Mouse (Mus musculus): ENCODE results near the gene Zfp599. TPM values are rescaled to one million over a fixed set of nuclear protein-coding genes. Genes with fewer than 3 reads are reported as not detected.

Gene Zfp599
- polyA plus RNA-seq, 1 experiment = 0.02 TPM

- Histone ChIP-seq H3K4me1 (ENCODE audit: control insufficient read depth, insufficient read depth, low read length) (no peaks in the 10 kb centered on the region), H3K36me3 (ENCODE audit: control insufficient read depth, insufficient read depth, low read length) (no peaks in the 10 kb centered on the region), H3K27ac (ENCODE audit: control insufficient read depth, insufficient read depth, low read depth, low read length) (no peak overlapping the region), H3K4me3 (ENCODE audit: control insufficient read depth, low read depth, low read length) (no peak overlapping the region), H3K27me3 (ENCODE audit: control insufficient read depth, insufficient read depth, low read length) (no peaks in the 10 kb centered on the region)
- TF ChIP-seq POLR2A (IDR thresholded peaks at IDR 0.05; ENCODE audit: control insufficient read depth, low read depth, low read length) (no peak), CTCF (IDR thresholded peaks at IDR 0.05; ENCODE audit: control insufficient read depth, insufficient read depth, insufficient replicate concordance, low read depth, low read length) (no peak)
These were observed 41.7 kb downstream of the Zfp599 start for GRCm38 (mm10) chr9:22217858-22218493.

- Histone ChIP-seq H3K27me3 (ENCODE audit: control insufficient read depth, insufficient read depth, low read length) (no peaks in the 10 kb centered on the region), H3K27ac (ENCODE audit: control insufficient read depth, insufficient read depth, low read depth, low read length) (no peak overlapping the region), H3K36me3 (ENCODE audit: control insufficient read depth, insufficient read depth, low read length) (no peaks in the 10 kb centered on the region), H3K4me1 (ENCODE audit: control insufficient read depth, insufficient read depth, low read length) (no peaks in the 10 kb centered on the region), H3K4me3 (ENCODE audit: control insufficient read depth, low read depth, low read length) (no peak overlapping the region)
- TF ChIP-seq POLR2A (IDR thresholded peaks at IDR 0.05; ENCODE audit: control insufficient read depth, low read depth, low read length) (no peak), CTCF (IDR thresholded peaks at IDR 0.05; ENCODE audit: control insufficient read depth, insufficient read depth, insufficient replicate concordance, low read depth, low read length) (no peak)
These were observed 43.0 kb downstream of the Zfp599 start for GRCm38 (mm10) chr9:22216705-22217104.

- Histone ChIP-seq H3K4me1 (ENCODE audit: control insufficient read depth, insufficient read depth, low read length) (no peaks in the 10 kb centered on the region), H3K4me3 (ENCODE audit: control insufficient read depth, low read depth, low read length) (no peak overlapping the region), H3K27ac (ENCODE audit: control insufficient read depth, insufficient read depth, low read depth, low read length) (no peak overlapping the region), H3K36me3 (ENCODE audit: control insufficient read depth, insufficient read depth, low read length) (no peaks in the 10 kb centered on the region), H3K27me3 (ENCODE audit: control insufficient read depth, insufficient read depth, low read length) (no peaks in the 10 kb centered on the region)
- no peak for TF ChIP-seq CTCF (IDR thresholded peaks at IDR 0.05; ENCODE audit: control insufficient read depth, insufficient read depth, insufficient replicate concordance, low read depth, low read length)
- no peak for TF ChIP-seq POLR2A (IDR thresholded peaks at IDR 0.05; ENCODE audit: control insufficient read depth, low read depth, low read length)
These were observed 45.1 kb downstream of the Zfp599 start for GRCm38 (mm10) chr9:22214549-22214948.

GRCm38 (mm10) chr9:22213785-22214194, 45.9 kb downstream of the Zfp599 start:
- Histone ChIP-seq H3K4me1 (ENCODE audit: control insufficient read depth, insufficient read depth, low read length) (no peaks in the 10 kb centered on the region), H3K4me3 (ENCODE audit: control insufficient read depth, low read depth, low read length) (no peak overlapping the region), H3K27ac (ENCODE audit: control insufficient read depth, insufficient read depth, low read depth, low read length) (no peak overlapping the region; the same call in 1 of the 2 replicates), H3K27me3 (ENCODE audit: control insufficient read depth, insufficient read depth, low read length) (no peaks in the 10 kb centered on the region), H3K36me3 (ENCODE audit: control insufficient read depth, insufficient read depth, low read length) (no peaks in the 10 kb centered on the region)
- no peak for TF ChIP-seq CTCF (IDR thresholded peaks at IDR 0.05; ENCODE audit: control insufficient read depth, insufficient read depth, insufficient replicate concordance, low read depth, low read length)
- TF ChIP-seq POLR2A (IDR thresholded peaks at IDR 0.05; ENCODE audit: control insufficient read depth, low read depth, low read length) = no peak

Other genes with a start within 250 kb of the Zfp599 start
- 1.8 and 1.9 TPM in 2 replicates for gene Elavl3, start 207.9 kb downstream of the Zfp599 start, polyA plus RNA-seq (2012; rRNA removed)
- not detected in 2 replicates for gene Gm49318, start 188.6 kb downstream of the Zfp599 start, polyA plus RNA-seq (2012; rRNA removed)
- gene Zfp653, start 188.5 kb downstream of the Zfp599 start, polyA plus RNA-seq (2012; rRNA removed) = 43.1 and 44.9 TPM in 2 replicates
- 71.6 and 72.6 TPM in 2 replicates for gene Ecsit, start 174.5 kb downstream of the Zfp599 start, polyA plus RNA-seq (2012; rRNA removed)
- gene Cnn1, start 160.7 kb downstream of the Zfp599 start, polyA plus RNA-seq (2012; rRNA removed) = 5.8 and 22.3 TPM in 2 replicates
- gene Elof1, start 142.7 kb downstream of the Zfp599 start, polyA plus RNA-seq (2012; rRNA removed) = 1,299 and 1,403 TPM in 2 replicates
- 8.2 and 10.7 TPM in 2 replicates for gene Acp5, start 124.2 kb downstream of the Zfp599 start, polyA plus RNA-seq (2012; rRNA removed)
- gene Pigyl, start 103.0 kb downstream of the Zfp599 start, polyA plus RNA-seq (2012; rRNA removed) = 64.8 and 73.5 TPM in 2 replicates
- 0.05 and 0.16 TPM in 2 replicates for gene Zfp872, start 71.8 kb downstream of the Zfp599 start, polyA plus RNA-seq (2012; rRNA removed)
- gene Zfp809, start 34.2 kb downstream of the Zfp599 start, polyA plus RNA-seq (2012; rRNA removed) = 8.5 and 9.4 TPM in 2 replicates
- gene Zfp810, start 47.8 kb upstream of the Zfp599 start, polyA plus RNA-seq (2012; rRNA removed) = 2.5 and 2.6 TPM in 2 replicates
- gene Anln, start 129.3 kb upstream of the Zfp599 start, polyA plus RNA-seq (2012; rRNA removed) = 5.1 and 6.3 TPM in 2 replicates
- gene 9530077C05Rik, start 151.6 kb upstream of the Zfp599 start, polyA plus RNA-seq (2012; rRNA removed) = 43.0 and 44.2 TPM in 2 replicates
- not detected in 2 replicates for gene Gm17545, start 194.4 kb upstream of the Zfp599 start, polyA plus RNA-seq (2012; rRNA removed)
- 96.7 and 131 TPM in 2 replicates for gene Rp9, start 209.8 kb upstream of the Zfp599 start, polyA plus RNA-seq (2012; rRNA removed)
- 49.7 and 55.3 TPM in 2 replicates for gene Bbs9, start 215.8 kb upstream of the Zfp599 start, polyA plus RNA-seq (2012; rRNA removed)